Mouse (Mus musculus) c-Kit-positive CD71-positive TER-119-negative erythroid progenitor cells, embryonic 14.5 days (primary cell): Measurements from ENCODE around the gene Olfr829.
"Not testable (repeated sequence)": the region's sequence is repeated elsewhere in the genome, so short reads cannot be mapped to it uniquely, and the experiment has no call there.

ENCODE experiments used
- DNase-seq: peaks from one replicate; pipeline ENCODE4 v3.0.0-alpha.2; 2013; ENCODE audit warnings: low read depth

The Olfr829 gene

DNA sequence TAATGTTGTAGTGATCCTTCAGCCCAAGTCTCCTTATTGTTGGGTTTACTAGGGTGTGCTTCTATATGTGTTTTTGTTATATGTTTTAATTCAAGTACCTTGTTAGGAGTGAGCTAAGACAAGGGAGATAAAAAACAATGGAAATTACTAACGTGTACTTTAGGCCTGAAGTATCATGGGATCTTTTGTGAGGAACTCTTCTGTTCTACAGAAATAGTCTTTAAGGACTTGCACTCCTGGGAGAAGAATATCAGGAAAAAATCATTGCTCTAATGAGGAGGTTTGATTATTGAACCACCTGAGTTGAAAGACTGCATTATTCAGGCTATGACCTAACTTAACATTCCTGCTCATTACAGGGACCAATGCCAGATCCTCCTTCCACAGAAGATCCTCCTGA, at the start of gene Olfr829:
TSS of gene Olfr829 (plus strand) at position 301 of the 400 bp plus-strand sequence.
- no peak for DNase-seq

DNA sequence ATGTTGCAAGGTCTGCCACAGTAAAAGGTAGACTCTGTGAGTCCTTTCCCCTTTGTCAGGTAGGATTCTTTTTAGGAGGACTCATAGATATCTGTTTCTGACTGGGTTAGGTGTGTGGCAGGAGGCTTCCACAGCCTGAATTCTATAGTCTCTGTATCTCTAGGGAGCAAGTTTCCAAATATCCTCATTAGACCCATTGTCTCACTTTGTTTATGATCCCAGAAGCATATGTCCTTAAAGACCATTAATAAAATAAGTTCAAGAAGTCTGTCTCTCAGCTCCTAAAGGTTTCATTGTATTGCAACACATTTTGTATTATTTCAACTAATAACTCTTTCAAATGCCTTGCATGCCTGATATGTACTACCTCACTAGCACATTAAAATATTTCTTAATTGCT, 35.3 kb upstream of the Olfr829 start, which contains the start of gene Olfr828:
TSS of gene Olfr828 (minus strand) at position 101 of the 400 bp plus-strand sequence.
- no peak for DNase-seq

DNA sequence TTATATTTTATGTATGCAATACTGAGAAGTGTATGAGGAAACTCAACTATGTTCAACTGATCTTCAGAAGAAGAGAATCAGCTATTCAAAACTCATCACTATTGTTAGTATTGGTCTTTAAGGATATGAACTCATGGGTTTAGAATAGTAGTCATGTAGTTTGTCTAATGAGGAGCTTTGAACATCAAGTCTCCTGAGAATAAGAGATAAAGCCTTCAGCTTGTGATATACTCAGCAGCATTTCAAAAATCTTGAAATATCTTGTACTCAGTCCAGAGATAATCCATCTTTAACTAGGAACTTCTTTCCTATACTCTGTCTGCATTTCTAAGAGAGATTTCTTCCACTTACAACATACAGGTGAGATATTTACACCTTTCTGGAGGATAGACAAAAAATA, 19.7 kb downstream of the Olfr829 start, which contains the start of gene Olfr830:
TSS of gene Olfr830 (plus strand) at position 301 of the 400 bp plus-strand sequence.
- no peak for DNase-seq

- DNase-seq = not testable (repeated sequence)
Measured at GRCm38 (mm10) chr9:18907699-18908098, 53.0 kb downstream of the Olfr829 start.
